Mouse (Mus musculus) lung, adult 2 months (tissue): ENCODE data around the gene Dtx1.

Experiments
- CTCF ChIP-seq: fragments of 200-500 bp; IDR thresholded peaks from 2 replicates; pipeline ENCODE4 v1.5.1; 2011; ENCODE audit warnings: mild to moderate bottlenecking, low read length, control low read depth; ENCODE audit not compliant: insufficient read depth
- POLR2A ChIP-seq: fragments of 200-500 bp; IDR thresholded peaks from 2 replicates; pipeline ENCODE4 v1.6.1; 2011; ENCODE audit warnings: low read depth, mild to moderate bottlenecking, control low read depth, low read length, borderline replicate concordance; ENCODE audit errors: extremely low read depth

- no peak for TF ChIP-seq CTCF
- no peak for TF ChIP-seq POLR2A
Observed at GRCm38 (mm10) chr5:120694695-120695074, 17.0 kb downstream of the Dtx1 start.
